Mouse (Mus musculus) small intestine, adult 2 months (tissue): ENCODE measurements around the gene Aph1b.
A peak's percentile ranks its signal among the peaks of the same experiment; 100 is the strongest.

ENCODE experiments used
- CTCF ChIP-seq: fragments of 200-500 bp; IDR thresholded peaks from 2 replicates; pipeline ENCODE4 v1.5.1; 2012; ENCODE audit warnings: low read depth, mild to moderate bottlenecking, control low read depth, inconsistent platforms, low read length, moderate library complexity, mixed read lengths; ENCODE audit not compliant: insufficient replicate concordance, insufficient read length; ENCODE audit errors: extremely low read depth
- POLR2A ChIP-seq: fragments of 200-500 bp; IDR thresholded peaks from 2 replicates; pipeline ENCODE4 v1.6.1; 2012; ENCODE audit warnings: low read depth, mild to moderate bottlenecking, control low read depth, inconsistent platforms, low read length, moderate library complexity

DNA sequence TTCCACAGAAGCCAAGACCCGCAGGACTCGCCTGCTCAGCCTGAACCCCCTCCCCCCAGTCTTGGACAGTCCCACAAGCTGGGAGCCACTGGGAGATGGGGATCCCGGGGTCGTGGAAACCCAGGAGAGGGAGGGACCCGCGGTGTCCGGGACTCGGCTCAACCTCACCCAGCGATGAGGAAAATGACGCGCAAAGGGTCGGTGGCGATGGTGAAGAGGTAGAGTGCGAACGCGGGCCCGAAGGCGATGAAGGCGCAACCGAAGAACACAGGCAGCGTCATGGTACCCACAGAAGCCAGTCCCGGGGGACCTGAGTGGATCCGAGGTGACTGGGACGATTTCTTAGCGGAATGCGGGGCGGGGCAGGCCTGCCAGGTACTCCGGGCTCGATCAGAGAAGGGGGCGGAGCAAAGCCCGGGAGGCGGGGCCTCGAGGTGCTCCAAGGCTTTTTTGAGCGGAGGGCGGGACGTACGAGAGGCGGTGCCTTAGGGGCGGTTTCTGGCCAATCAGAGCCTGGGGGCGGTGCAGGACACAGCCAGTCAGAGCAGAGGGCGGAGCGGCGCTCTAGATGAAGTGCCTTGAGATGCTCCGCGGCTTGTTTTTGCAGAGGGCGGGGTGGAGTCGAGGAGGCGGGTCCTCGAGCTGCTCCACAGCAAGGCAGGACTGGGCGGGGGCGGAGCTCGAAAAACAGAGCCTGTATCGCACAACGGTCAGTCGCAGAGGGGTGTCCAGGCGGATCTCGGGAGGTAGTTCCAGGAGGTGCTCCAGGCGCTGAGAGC, 39.2 kb upstream of the Aph1b start, which contains the start of gene Aph1c:
- peak; percentile 36; the same call in 1 of the 2 replicates for TF ChIP-seq POLR2A
- TF ChIP-seq CTCF = no peak
